Mouse (Mus musculus): ENCODE measurements around the gene Gfi1b.

DNA sequence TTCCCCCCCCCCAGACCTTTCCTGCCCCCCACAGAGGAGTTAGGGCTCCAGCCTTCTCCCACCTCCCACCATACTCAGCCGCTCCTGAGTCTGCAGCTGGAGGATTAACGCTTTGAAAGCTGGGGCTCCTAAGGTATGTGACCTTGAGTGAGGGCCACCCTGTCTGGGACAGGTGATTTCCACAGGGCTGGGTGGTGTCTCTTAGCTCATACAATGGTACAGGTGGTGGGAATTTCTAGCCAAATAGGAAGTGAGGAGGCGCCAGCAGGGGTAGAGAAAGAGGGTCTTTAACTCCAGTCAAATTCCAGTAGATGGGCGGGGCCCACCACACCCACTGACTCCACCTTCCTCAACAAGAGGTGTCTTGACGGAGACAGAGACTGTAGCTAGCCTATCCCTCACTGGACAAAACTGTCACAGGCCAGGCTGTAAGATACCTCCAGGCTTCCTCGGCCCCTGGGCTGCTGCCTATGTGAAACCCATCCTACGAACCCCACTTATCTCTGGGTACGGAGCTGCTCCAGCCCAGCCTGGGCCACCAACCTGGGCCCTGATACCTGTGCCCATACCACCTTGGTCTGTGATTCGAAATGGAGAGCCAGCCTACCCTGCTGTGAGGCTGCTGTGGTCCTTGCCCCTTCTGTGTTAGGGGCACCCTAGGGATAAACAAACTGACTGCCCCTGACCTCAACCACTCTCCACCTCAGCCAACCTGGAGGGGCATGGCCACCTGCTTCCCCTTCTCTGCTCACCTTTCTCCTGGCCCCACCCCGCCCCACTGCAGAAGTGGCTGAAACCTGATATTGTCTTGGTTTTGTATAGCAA is 14.2 kb downstream of the Gfi1b start:
- TF ChIP-seq CTCF (IDR thresholded peaks at IDR 0.05; ENCODE audit: borderline replicate concordance, insufficient read depth, low read length) (no peak), POLR2A (IDR thresholded peaks at IDR 0.05; ENCODE audit: low read depth, low read length) (no peak)

Measured in embryonic fibroblast, embryonic 13.5 days (primary cell).